Mouse (Mus musculus): ENCODE data around the gene Pde8a.

Gene Pde8a

GRCm38 (mm10) chr7:81379363-81379762 is 166.0 kb downstream of the Pde8a start:
- in situ Hi-C loops (cut with MboI, MseI): no loop called here

Data from regulatory T cell (primary cell).